Mouse (Mus musculus): ENCODE measurements at regions not wholly inside any gene's neighbourhood (a gene's known extent, or its start where the extent isn't known, plus 50 kb on each side); places are given as distances from the start of the nearest gene placed in this dataset.

- ChIA-PET CTCF (no interaction called here), POLR2A (interaction anchor here in 1 of 4 experiments (0.6 kb wide), 1 partner anchor 715 kb away, joined by 3 read pairs; no protein-coding TSS in a partner anchor)
Measured at GRCm38 (mm10) chr11:111155023-111155422, 89.1 kb downstream of the Kcnj2 start.

GRCm38 (mm10) chr11:111155747-111156146 is 89.8 kb downstream of the Kcnj2 start:
- ChIA-PET POLR2A (no interaction called here), CTCF (no interaction called here)

GRCm38 (mm10) chr11:111159299-111159698 is 93.3 kb downstream of the Kcnj2 start:
- CTCF ChIA-PET: no interaction called here
- POLR2A ChIA-PET: no interaction called here

- ChIA-PET CTCF (no interaction called here), POLR2A (no interaction called here)
Measured at GRCm38 (mm10) chr11:111164907-111165306, 98.9 kb downstream of the Kcnj2 start.

- ChIA-PET CTCF (no interaction called here), POLR2A (no interaction called here)
Measured at GRCm38 (mm10) chr11:111170174-111170800, 104.3 kb downstream of the Kcnj2 start.

- POLR2A ChIA-PET: no interaction called here
- CTCF ChIA-PET: interaction anchor here in 1 of 4 experiments (0.6 kb wide), 1 partner anchor 1326 kb away, joined by 7 read pairs; no protein-coding TSS in a partner anchor
Measured at GRCm38 (mm10) chr11:111173525-111173924, 107.6 kb downstream of the Kcnj2 start.

- CTCF ChIA-PET: no interaction called here
- POLR2A ChIA-PET: no interaction called here
Measured at GRCm38 (mm10) chr11:111175566-111175965, 109.6 kb downstream of the Kcnj2 start.

DNA sequence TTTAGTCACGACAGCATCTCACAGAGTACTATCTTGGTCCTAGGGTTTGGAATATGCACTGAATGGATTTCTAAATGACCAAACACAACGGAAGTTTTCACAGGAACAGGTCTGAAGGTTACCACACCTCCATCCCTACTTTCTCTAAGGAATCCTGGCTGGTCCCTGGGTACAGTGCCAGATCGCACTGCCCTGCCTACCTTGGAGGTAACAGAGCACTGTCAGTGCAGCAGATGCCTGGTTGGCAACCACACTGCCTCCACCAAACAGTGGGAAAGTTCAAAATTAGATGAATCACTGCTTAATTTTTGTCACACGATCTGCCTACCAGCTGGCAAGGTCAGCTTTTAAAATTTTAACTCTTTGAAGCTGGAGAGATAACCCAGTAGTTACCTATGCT is 111.6 kb downstream of the Kcnj2 start:
- POLR2A ChIA-PET: no interaction called here
- CTCF ChIA-PET: no interaction called here

DNA sequence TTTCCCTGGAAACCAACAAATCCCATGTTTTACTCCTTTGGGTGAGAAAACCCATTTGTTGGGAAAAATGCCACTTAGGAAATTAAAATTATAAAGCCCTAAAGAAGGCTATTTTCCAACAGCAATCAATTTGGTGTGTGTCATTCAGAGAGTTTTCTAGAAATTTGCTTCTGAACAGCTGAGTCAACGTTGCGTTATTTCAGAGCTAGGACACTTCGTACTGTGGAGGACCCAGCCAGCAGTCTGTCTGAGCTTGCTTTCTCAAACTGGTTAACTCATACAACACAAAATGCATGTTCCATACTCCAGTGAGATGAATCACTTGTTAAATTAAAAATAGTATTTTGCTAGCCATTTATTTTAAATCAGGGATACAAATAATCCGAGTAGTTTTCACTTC is 131.5 kb downstream of the Kcnj2 start:
- ChIA-PET CTCF (no interaction called here), POLR2A (interaction anchor here in 1 of 4 experiments (0.5 kb wide), 1 partner anchor 687 kb away, joined by 3 read pairs; no protein-coding TSS in a partner anchor)

DNA sequence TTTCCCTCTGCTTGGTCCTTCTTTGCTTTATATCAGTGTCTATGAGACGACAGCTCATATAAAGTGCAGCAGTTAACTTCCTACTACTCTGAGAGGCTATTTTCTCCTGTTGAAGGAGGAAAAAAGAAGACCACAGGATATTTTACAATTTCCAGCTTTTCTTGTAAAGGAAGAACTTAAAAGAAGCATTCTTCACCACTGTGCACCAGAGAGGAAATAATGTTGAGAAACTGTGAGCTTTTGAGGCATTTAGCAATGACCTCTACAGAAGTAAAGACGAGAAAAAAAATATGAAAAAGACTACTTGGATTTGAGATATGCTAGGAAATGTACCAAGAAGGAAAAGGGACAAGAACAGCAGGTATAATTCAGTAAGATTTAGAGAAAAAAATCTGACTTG is 134.5 kb downstream of the Kcnj2 start:
- ChIA-PET POLR2A (no interaction called here), CTCF (no interaction called here)

DNA sequence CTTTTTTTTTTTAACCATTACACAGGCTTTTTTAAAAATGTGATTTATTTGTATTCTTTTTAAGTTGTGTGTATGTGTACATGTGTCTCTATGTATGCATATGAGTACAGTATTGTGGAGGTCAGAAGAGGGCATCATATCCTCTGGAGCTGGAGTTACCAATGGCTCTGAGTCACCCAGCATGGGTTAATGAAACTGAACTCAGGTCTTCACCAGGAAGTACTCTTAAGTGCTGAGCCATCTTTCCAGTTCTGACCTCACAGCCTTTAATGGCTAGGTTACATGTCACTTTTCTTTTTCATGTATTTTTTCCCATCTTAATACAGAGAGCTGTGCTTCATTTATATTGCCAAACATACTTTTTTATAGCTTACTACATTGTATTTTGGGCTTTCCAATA is 136.8 kb downstream of the Kcnj2 start:
- POLR2A ChIA-PET: no interaction called here
- CTCF ChIA-PET: interaction anchor here in 2 of 4 experiments (0.6 kb wide), 2 partner anchors 62 to 1516 kb away, joined by 3 to 5 read pairs; no protein-coding TSS in a partner anchor

DNA sequence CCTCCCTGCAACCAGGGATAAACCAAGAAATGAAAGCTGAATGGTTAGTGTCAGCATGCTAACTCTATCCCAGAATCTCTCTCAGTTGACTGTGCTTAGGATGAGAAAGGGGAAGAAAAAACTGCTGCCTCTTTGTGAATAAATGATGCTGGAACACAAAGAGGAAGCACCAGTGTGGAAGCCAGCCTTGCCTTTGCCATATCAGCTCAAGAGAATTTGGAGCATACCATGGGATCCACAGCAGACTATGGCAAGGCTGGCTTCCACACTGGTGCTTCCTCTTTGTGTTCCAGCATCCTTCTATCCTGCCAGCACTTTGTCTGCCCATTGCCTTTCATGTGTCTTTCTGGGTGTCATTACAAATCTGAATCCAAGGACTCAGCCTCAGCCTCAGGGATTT is 144.6 kb downstream of the Kcnj2 start:
- POLR2A ChIA-PET: no interaction called here
- CTCF ChIA-PET: no interaction called here

GRCm38 (mm10) chr11:111212038-111212701 is 146.2 kb downstream of the Kcnj2 start:
- ChIA-PET CTCF (no interaction called here), POLR2A (interaction anchor here in 1 of 4 experiments (0.7 kb wide), 1 partner anchor 12 kb away, joined by 3 read pairs; no protein-coding TSS in a partner anchor)

DNA sequence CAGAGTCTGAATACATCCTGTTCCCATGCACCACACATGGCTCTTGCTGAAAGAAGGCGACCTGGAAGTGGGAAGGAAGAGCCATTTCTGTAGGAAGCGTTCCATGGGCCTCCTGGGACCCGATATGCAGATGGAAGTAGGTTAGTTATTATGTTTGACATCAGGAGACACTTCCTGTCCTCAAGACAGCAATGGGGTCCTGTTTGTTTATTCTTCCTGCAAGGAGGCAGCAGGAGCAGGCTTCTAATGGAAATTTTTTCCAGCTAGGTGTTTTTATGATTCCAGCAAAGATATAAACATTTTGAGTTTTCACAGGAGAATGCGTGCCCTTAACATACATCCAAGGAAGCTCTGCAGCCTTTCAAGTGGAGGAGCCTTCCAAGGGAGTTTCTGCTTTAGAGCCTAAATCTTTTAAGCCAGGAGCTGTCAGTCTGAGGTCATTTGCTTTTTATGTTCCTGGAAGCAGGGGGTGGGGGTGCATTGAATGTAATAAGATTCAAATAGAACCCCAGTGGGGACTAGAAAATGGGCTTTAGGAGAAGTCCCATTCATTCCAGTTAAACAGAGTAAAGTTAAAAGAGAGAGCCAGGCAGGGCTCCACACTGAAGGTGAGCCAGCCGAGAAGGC is 146.9 kb downstream of the Kcnj2 start:
- CTCF ChIA-PET: no interaction called here

DNA sequence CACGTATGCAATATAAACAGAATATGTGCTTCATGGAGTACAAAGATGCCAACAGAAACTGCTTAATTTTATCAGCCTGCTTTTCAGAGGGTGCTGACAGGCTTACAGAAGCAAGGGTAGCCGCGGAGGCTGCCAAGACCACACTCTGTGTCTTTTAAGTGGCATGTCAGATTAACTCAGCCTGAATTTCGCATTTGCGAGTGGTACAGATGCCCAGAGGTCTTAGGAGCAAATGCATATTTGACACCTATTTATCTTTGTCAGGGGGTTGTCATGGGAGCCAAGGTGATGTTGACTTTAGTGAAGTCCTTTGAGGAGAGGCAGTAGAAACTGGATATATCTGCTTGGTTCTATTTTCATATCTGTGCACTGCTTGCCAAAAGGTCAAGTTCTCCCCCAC is 149.0 kb downstream of the Kcnj2 start:
- ChIA-PET CTCF (no interaction called here), POLR2A (interaction anchor here in 1 of 4 experiments (0.7 kb wide), 1 partner anchor 159 kb away, joined by 3 read pairs; no protein-coding TSS in a partner anchor)

More for the DNA sequence above, 146.9 kb downstream of the Kcnj2 start:
- POLR2A ChIA-PET: interaction anchor here in 1 of 4 experiments (0.7 kb wide), 1 partner anchor 11 kb away, joined by 3 read pairs; no protein-coding TSS in a partner anchor

GRCm38 (mm10) chr11:111223834-111224233 is 157.9 kb downstream of the Kcnj2 start:
- ChIA-PET POLR2A (interaction anchor here in 1 of 4 experiments (0.6 to 1.0 kb wide), 3 partner anchors 11 to 671 kb away, joined by 3 read pairs; no protein-coding TSS in a partner anchor), CTCF (interaction anchor here in 1 of 4 experiments (0.6 kb wide), 1 partner anchor 55 kb away, joined by 5 read pairs; no protein-coding TSS in a partner anchor)

- ChIA-PET CTCF (no interaction called here), POLR2A (no interaction called here)
Measured at GRCm38 (mm10) chr11:111227305-111227704, 161.3 kb downstream of the Kcnj2 start.

DNA sequence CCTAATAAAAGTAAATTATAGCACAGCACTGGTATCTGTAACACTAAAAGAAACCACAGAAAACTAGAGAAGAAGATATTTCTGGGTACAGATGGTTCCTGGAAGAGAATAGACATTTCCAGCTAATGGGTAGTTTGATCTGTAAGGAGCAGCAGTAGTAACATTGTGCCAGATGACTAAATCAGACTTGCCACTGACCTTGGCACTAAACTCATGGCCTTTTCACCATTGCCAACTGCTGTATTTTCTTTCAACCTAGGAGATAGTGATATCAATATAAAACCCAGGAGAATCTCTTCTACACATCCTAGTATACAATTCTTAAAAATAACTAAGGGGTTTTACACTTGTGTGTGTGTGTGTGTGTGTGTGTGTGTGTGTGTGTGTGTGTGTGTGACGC is 170.8 kb downstream of the Kcnj2 start:
- ChIA-PET POLR2A (no interaction called here), CTCF (no interaction called here)

- CTCF ChIA-PET: no interaction called here
- POLR2A ChIA-PET: no interaction called here
Measured at GRCm38 (mm10) chr11:111239784-111240183, 173.8 kb downstream of the Kcnj2 start.

DNA sequence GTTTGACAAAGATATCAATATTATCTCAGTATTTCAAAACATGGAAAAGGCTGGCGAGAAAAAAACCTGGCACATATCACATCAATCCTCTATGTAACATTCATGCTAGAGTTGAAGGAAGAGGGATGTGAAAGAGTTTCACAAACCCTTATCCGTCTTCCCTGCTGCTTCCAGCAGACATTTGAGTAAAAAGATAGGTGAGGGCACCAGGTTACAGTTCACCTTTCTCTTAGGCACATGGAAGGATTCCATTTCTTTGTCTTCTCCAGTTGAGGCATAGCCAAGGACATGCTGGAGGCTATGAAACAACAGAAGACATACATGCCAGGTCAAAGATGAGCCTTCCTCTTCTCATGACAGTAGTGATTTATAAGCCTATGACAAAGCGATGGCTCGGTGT is 186.3 kb downstream of the Kcnj2 start:
- POLR2A ChIA-PET: no interaction called here
- CTCF ChIA-PET: no interaction called here

GRCm38 (mm10) chr11:111256596-111256995 is 190.6 kb downstream of the Kcnj2 start:
- CTCF ChIA-PET: no interaction called here
- POLR2A ChIA-PET: no interaction called here

Measured in embryonic stem cell, embryonic (primary cell).